Mouse (Mus musculus): ENCODE measurements around the gene Glra3. TPM values are rescaled to one million over a fixed set of nuclear protein-coding genes. Genes with fewer than 3 reads are reported as not detected.

The Glra3 gene
- polyA plus RNA-seq (2017; shearing (Covaris generic)) = not detected

GRCm38 (mm10) chr8:55939870-55940525, at the start of gene Glra3:
TSS of gene Glra3 (plus strand) at chr8:55940460.

GRCm38 (mm10) chr8:55906848-55907247, 33.4 kb upstream of the Glra3 start, which contains the start of gene Adam29:
TSS of gene Adam29 (minus strand) at chr8:55906948.

Other genes with a start within 250 kb of the Glra3 start
- not detected for gene Adam29, start 33.5 kb upstream of the Glra3 start, polyA plus RNA-seq (2017; shearing (Covaris generic))